Mouse (Mus musculus): ENCODE measurements around the gene Rhox12. TPM values are rescaled to one million over a fixed set of nuclear protein-coding genes. Genes with fewer than 3 reads are reported as not detected.

The Rhox12 gene
- not detected for total RNA-seq (2018; cell fraction: chromatin; rRNA removed)
- not detected for total RNA-seq (2018; cell fraction: cytosol; rRNA removed)
- not detected for total RNA-seq (2018; cell fraction: nucleus; rRNA removed)
- polyA plus RNA-seq (2018): not detected in 3 replicates

DNA sequence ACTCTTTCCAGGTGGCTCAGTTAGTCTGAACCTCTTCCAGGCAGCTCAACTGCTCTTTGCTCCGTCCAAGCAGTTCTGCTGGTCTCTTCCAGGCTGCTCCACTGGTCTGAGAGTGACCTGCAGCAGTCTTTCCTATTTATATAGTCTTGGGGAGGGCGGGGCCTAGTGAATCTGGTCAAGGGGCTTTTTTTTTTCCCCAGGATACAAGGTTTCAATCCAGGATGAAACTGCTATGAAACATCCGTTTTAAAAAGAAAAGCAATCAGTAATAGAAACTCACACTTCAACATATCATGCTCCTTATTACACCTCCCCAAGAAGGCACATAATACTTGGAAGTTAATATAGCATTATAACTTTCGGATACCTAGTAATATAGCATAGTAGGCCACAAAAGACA is at the start of gene Rhox12:
Rhox12 (minus strand) TSS at position 101 of the 400 bp plus-strand sequence.
- Histone ChIP-seq H3K79me2 (ENCODE audit: inconsistent target) (no peaks in the 10 kb centered on the region), H3K27ac (no peak within 1 kb of the TSS), H3K36me3 (ENCODE audit: inconsistent target) (no peaks in the 10 kb centered on the region), H3K4me3 (ENCODE audit: inconsistent target) (no peak within 1 kb of the TSS)
- WGBS (ENCODE audit: missing documents): 86% methylated on average over 4 of the region's 4 CpGs

GRCm38 (mm10) chrX:38159097-38159496 is 48.4 kb upstream of the Rhox12 start:
- Histone ChIP-seq H3K27ac (no peak overlapping the region), H3K4me3 (ENCODE audit: inconsistent target) (no peak overlapping the region), H3K36me3 (ENCODE audit: inconsistent target) (no peaks in the 10 kb centered on the region), H3K79me2 (ENCODE audit: inconsistent target) (no peaks in the 10 kb centered on the region)
- whole genome bisulfite sequencing (ENCODE audit: missing documents): 73% methylated on average over 1 of the region's 1 CpGs

DNA sequence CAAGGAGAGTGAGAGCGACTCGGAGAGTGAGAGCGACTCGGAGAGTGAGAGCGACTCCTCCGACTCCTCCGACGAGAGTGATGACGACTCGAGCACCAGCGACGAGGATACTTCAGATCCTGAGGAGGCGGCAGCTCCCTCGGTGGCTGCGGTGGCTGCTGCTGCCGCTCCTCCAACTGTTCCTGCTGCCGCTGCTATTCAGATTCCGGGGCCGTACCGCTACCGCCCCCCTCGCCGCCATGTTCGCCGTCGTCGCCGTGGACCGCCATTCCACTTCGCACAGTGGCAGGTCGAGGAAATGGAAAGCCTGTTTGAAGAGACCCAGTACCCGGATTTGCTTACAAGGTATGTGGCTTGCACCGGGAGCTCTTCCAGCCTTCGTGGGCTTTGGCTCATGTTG is 10.8 kb upstream of the Rhox12 start:
- no peak overlapping the region for H3K27ac ChIP-seq

GRCm38 (mm10) chrX:38120982-38121381 is 10.3 kb upstream of the Rhox12 start, which contains the start of gene Rhox13:
Gene Rhox13 (plus strand): TSS chrX:38121219.
- no peak within 1 kb of the TSS for H3K4me3 ChIP-seq (ENCODE audit: inconsistent target)

More for the DNA sequence above, 10.8 kb upstream of the Rhox12 start:
- no peaks in the 10 kb centered on the region for H3K36me3 ChIP-seq (ENCODE audit: inconsistent target)
- H3K79me2 ChIP-seq (ENCODE audit: inconsistent target): no peaks in the 10 kb centered on the region
- no peak overlapping the region for H3K4me3 ChIP-seq (ENCODE audit: inconsistent target)
- 93% methylated on average over 31 of the region's 34 CpGs for WGBS (ENCODE audit: missing documents)

DNA sequence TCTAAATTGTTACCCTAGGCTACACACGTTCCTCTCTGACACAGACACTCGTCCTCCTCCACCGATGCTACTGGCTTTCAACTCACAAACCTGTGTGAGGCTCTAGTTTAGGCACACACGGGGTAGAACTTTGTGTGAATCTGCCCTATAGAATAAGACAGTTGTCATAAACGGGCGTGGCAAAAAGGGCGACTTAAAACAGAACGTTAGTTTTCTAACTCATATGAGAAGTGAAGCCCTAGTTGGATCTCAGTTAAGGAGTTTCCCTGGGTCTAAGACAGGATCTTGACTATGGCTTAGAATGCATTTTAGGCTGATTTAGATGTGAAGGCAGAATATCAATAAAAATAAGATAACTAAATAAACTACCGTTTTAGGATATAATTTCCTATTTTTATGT is 25.7 kb downstream of the Rhox12 start, which contains the start of gene Rhox11:
Rhox11 (minus strand) TSS at position 101 of the 400 bp plus-strand sequence.
- no peaks in the 10 kb centered on the region for H3K79me2 ChIP-seq (ENCODE audit: inconsistent target)
- H3K27ac ChIP-seq: no peak within 1 kb of the TSS
- WGBS (ENCODE audit: missing documents): 85% methylated on average over 9 of the region's 9 CpGs
- no peak within 1 kb of the TSS for H3K4me3 ChIP-seq (ENCODE audit: inconsistent target)
- no peaks in the 10 kb centered on the region for H3K36me3 ChIP-seq (ENCODE audit: inconsistent target)

More at GRCm38 (mm10) chrX:38120982-38121381, 10.3 kb upstream of the Rhox12 start, which contains the start of gene Rhox13:
- no peaks in the 10 kb centered on the region for H3K79me2 ChIP-seq (ENCODE audit: inconsistent target)
- no peaks in the 10 kb centered on the region for H3K36me3 ChIP-seq (ENCODE audit: inconsistent target)
- 97% methylated on average over 17 of the region's 20 CpGs for WGBS (ENCODE audit: missing documents)
- no peak within 1 kb of the TSS for H3K27ac ChIP-seq

- no peak overlapping the region for H3K4me3 ChIP-seq (ENCODE audit: inconsistent target)
- H3K36me3 ChIP-seq (ENCODE audit: inconsistent target): no peaks in the 10 kb centered on the region
- no peaks in the 10 kb centered on the region for H3K79me2 ChIP-seq (ENCODE audit: inconsistent target)
- no peak overlapping the region for H3K27ac ChIP-seq
- WGBS (ENCODE audit: missing documents): 28% methylated on average over 12 of the region's 12 CpGs
Observed at GRCm38 (mm10) chrX:38084226-38084625, 26.5 kb downstream of the Rhox12 start.

DNA sequence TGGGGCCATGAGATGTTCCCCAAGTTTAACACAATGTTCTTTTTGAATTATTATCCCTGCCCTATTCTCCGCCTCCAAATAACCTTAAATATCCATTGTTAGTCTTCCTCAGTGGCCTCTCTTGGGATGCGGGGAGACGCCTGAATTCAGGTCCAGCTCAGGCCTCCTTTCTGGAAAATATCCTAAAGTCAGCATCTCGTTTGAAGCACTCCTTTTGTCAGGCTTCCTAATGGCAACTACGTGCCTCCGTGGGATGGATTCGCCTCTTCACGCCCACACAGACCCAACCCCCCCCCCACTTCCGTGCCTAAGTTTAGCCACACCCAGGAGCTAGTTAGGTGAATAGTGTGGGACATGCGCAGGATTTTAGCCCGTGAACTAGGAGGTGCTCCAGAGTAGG is 44.5 kb downstream of the Rhox12 start, which contains the start of gene Rhox10:
Rhox10 (plus strand) TSS at position 301 of the 400 bp plus-strand sequence.
- WGBS (ENCODE audit: missing documents): 78% methylated on average over 11 of the region's 11 CpGs
- H3K27ac ChIP-seq: no peak within 1 kb of the TSS
- H3K4me3 ChIP-seq (ENCODE audit: inconsistent target): no peak within 1 kb of the TSS
- H3K79me2 ChIP-seq (ENCODE audit: inconsistent target): no peaks in the 10 kb centered on the region
- H3K36me3 ChIP-seq (ENCODE audit: inconsistent target): no peaks in the 10 kb centered on the region

DNA sequence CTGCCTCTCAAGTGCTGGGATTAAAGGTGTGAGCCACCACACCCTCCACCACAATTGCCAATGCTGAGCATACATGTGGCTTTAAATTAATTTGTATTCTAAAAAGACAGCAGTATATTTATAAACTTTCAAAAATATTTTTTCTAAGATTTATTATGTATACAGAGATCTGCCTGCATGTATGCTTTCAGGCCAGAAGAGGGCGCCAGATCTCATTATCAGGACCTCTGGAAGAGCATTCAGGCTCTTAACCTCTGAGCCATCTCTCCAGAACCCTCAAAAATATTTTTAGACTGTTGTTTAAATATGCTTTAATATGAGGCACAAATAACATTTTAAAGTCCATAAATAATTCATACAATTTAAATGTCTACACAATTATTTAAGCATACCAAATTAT is 49.2 kb downstream of the Rhox12 start:
- H3K27ac ChIP-seq: no peak overlapping the region
- H3K36me3 ChIP-seq (ENCODE audit: inconsistent target): no peaks in the 10 kb centered on the region
- 0% methylated on average over 1 of the region's 1 CpGs for WGBS (ENCODE audit: missing documents)
- H3K79me2 ChIP-seq (ENCODE audit: inconsistent target): no peaks in the 10 kb centered on the region
- no peak overlapping the region for H3K4me3 ChIP-seq (ENCODE audit: inconsistent target)

Other genes with a start within 250 kb of the Rhox12 start
- gene Rhox8, start 232.0 kb downstream of the Rhox12 start, polyA plus RNA-seq (2018): not detected in 3 replicates
- gene Rhox7b, start 213.7 kb downstream of the Rhox12 start, polyA plus RNA-seq (2018): not detected in 3 replicates
- not detected in 3 replicates for gene Rhox9, start 209.1 kb downstream of the Rhox12 start, polyA plus RNA-seq (2018)
- gene Btg1-ps1, start 92.1 kb downstream of the Rhox12 start, polyA plus RNA-seq (2018): not detected in 3 replicates
- not detected in 3 replicates for gene Btg1-ps2, start 67.8 kb downstream of the Rhox12 start, polyA plus RNA-seq (2018)
- not detected in 3 replicates for gene Rhox10, start 44.4 kb downstream of the Rhox12 start, polyA plus RNA-seq (2018)
- not detected in 3 replicates for gene Rhox11, start 25.8 kb downstream of the Rhox12 start, polyA plus RNA-seq (2018)
- not detected in 3 replicates for gene Rhox13, start 10.3 kb upstream of the Rhox12 start, polyA plus RNA-seq (2018)
- gene Zbtb33, start 78.9 kb upstream of the Rhox12 start, polyA plus RNA-seq (2018): 9.7 to 12.2 TPM (median 10.6 TPM) in 3 replicates
- not detected in 3 replicates for gene Tmem255a, start 141.5 kb upstream of the Rhox12 start, polyA plus RNA-seq (2018)
- not detected in 3 replicates for gene Atp1b4, start 205.3 kb upstream of the Rhox12 start, polyA plus RNA-seq (2018)